Mouse (Mus musculus) heart, adult 2 months (tissue): ENCODE data around the gene Cep97. TPM values are rescaled to one million over a fixed set of nuclear protein-coding genes. Genes with fewer than 3 reads are reported as not detected.

ENCODE experiments used
- DNase-seq, 2 experiments: peaks; one replicate each; pipeline ENCODE4 v3.0.0; 2021
- H3K27ac ChIP-seq: fragments of 200-600 bp; 2 replicates; pipeline ENCODE4 v1.8.1; 2022
- H3K27me3 ChIP-seq: fragments of 200-500 bp; 2 replicates; pipeline ENCODE4 v1.6.1; 2012; ENCODE audit warnings: mild to moderate bottlenecking, low read length, inconsistent platforms, mixed read lengths; ENCODE audit not compliant: control insufficient read depth, insufficient read depth
- H3K36me3 ChIP-seq: fragments of 200-500 bp; 2 replicates; pipeline ENCODE4 v1.6.1; 2012; ENCODE audit warnings: low read length, inconsistent platforms; ENCODE audit not compliant: control insufficient read depth, insufficient read depth
- H3K4me1 ChIP-seq: fragments of 200-500 bp; 2 replicates; pipeline ENCODE4 v1.6.1; 2011; ENCODE audit warnings: low read length; ENCODE audit not compliant: control insufficient read depth, insufficient read depth
- H3K4me3 ChIP-seq: fragments of 200-600 bp; 2 replicates; pipeline ENCODE4 v1.8.1; 2022
- H3K79me2 ChIP-seq: fragments of 200-500 bp; replicated peaks from 2 replicates; pipeline ENCODE4 v1.6.1; 2012; ENCODE audit warnings: mild to moderate bottlenecking, inconsistent platforms, low read length, moderate library complexity, mixed read lengths; ENCODE audit not compliant: control insufficient read depth, insufficient read depth
- H3K9ac ChIP-seq: fragments of 200-500 bp; 2 replicates; pipeline ENCODE4 v1.6.1; 2012; ENCODE audit warnings: low read depth, mild to moderate bottlenecking, control low read depth, inconsistent platforms, low read length, mixed read lengths
- CTCF ChIP-seq: fragments of 200-600 bp; IDR thresholded peaks from 2 replicates; pipeline ENCODE4 v1.8.1; 2022; ENCODE audit warnings: antibody characterized with exemption, mild to moderate bottlenecking, moderate library complexity
- EP300 ChIP-seq: fragments of 200-500 bp; IDR thresholded peaks from 2 replicates; pipeline ENCODE4 v1.6.1; 2011; ENCODE audit warnings: low read depth, low read length, control low read depth; ENCODE audit not compliant: insufficient read depth
- POLR2A ChIP-seq: fragments of 200-500 bp; IDR thresholded peaks from 2 replicates; pipeline ENCODE4 v1.6.1; 2011; ENCODE audit warnings: mild to moderate bottlenecking, low read depth, low read length, control low read depth; ENCODE audit not compliant: insufficient read depth
- WGBS: fragments of 180-500 bp; shearing (Covaris S2); methylation state at CpG from one replicate; pipeline ENCODE4 v1.1.7; 2018; 5-methylcytosine and 5-hydroxymethylcytosine counted together
- intact Hi-C: fragments of 180-260 bp; cut with DNase I; formaldehyde crosslinking; loops from one replicate; pipeline ENCODE4 v1.15.1; 2025
- polyA plus RNA-seq: library from polyadenylated mRNA; depleted of rRNA; stranded (reverse); fragments of >200 nt; gene quantifications from 2 replicates; pipeline ENCODE4 v1.2.3, GENCODE M21; 2012
- total RNA-seq, 2 experiments: library from RNA; stranded (reverse); gene quantifications; 2 replicates each; pipeline ENCODE4 v1.2.3; 2021

Cep97 gene
- total and polyA plus RNA-seq, 3 experiments, result 1.1 to 5.6 (median 3.3) TPM

GRCm38 (mm10) chr16:55910208-55910793, 24.4 kb downstream of the Cep97 start:
- Histone ChIP-seq H3K27ac (no peak overlapping the region), H3K9ac (no peak overlapping the region), H3K36me3 (no peaks in the 10 kb centered on the region), H3K79me2 (no peaks in the 10 kb centered on the region), H3K4me1 (no peaks in the 10 kb centered on the region; the same call in 1 of the 2 replicates), H3K4me3 (no peak overlapping the region), H3K27me3 (no peaks in the 10 kb centered on the region)
- WGBS, result 92% methylated on average over 10 of the region's 10 CpGs
- TF ChIP-seq POLR2A (no peak), CTCF (no peak), EP300 (no peak)
- DNase-seq, result no peak
- intact Hi-C loops, result no loop called here

GRCm38 (mm10) chr16:55906928-55907679, 27.6 kb downstream of the Cep97 start:
- H3K36me3 ChIP-seq, result no peaks in the 10 kb centered on the region
- TF ChIP-seq EP300 (no peak), POLR2A (no peak), CTCF (no peak)
- no peak overlapping the region for H3K4me3 ChIP-seq
- 86% methylated on average over 5 of the region's 5 CpGs for WGBS
- no peak for DNase-seq
- no peaks in the 10 kb centered on the region for H3K27me3 ChIP-seq
- H3K4me1 ChIP-seq, result no peaks in the 10 kb centered on the region; the same call in 1 of the 2 replicates
- no peaks in the 10 kb centered on the region for H3K79me2 ChIP-seq
- H3K9ac ChIP-seq, result no peak overlapping the region
- H3K27ac ChIP-seq, result no peak overlapping the region
- intact Hi-C loops, result no loop called here

GRCm38 (mm10) chr16:55905370-55905769, 29.3 kb downstream of the Cep97 start:
- Histone ChIP-seq H3K36me3 (no peaks in the 10 kb centered on the region), H3K79me2 (no peaks in the 10 kb centered on the region), H3K9ac (no peak overlapping the region), H3K27ac (no peak overlapping the region), H3K27me3 (no peaks in the 10 kb centered on the region), H3K4me3 (no peak overlapping the region), H3K4me1 (no peaks in the 10 kb centered on the region; the same call in 1 of the 2 replicates)
- intact Hi-C loops, result no loop called here
- 93% methylated on average over 25 of the region's 25 CpGs for WGBS
- no peak for TF ChIP-seq CTCF
- TF ChIP-seq POLR2A, result no peak
- TF ChIP-seq EP300, result no peak
- no peak for DNase-seq

- Histone ChIP-seq H3K4me3 (no peak overlapping the region), H3K79me2 (no peaks in the 10 kb centered on the region), H3K9ac (no peak overlapping the region), H3K27me3 (no peaks in the 10 kb centered on the region), H3K4me1 (no peaks in the 10 kb centered on the region), H3K36me3 (no peaks in the 10 kb centered on the region), H3K27ac (no peak overlapping the region)
- 81% methylated on average over 14 of the region's 14 CpGs for WGBS
- TF ChIP-seq POLR2A, result no peak
- no peak for TF ChIP-seq CTCF
- TF ChIP-seq EP300, result no peak
- intact Hi-C loops, result no loop called here
- DNase-seq, result no peak
Measured at GRCm38 (mm10) chr16:55901839-55902756, 32.6 kb downstream of the Cep97 start.

GRCm38 (mm10) chr16:55898385-55899002, 36.2 kb downstream of the Cep97 start:
- no peaks in the 10 kb centered on the region for H3K27me3 ChIP-seq
- no peak overlapping the region for H3K4me3 ChIP-seq
- no peaks in the 10 kb centered on the region for H3K36me3 ChIP-seq
- DNase-seq, result no peak
- TF ChIP-seq POLR2A (no peak), CTCF (no peak), EP300 (no peak)
- 49% methylated on average over 9 of the region's 9 CpGs for WGBS
- intact Hi-C loops, result no loop called here
- no peak overlapping the region for H3K9ac ChIP-seq
- no peak overlapping the region for H3K27ac ChIP-seq
- H3K4me1 ChIP-seq, result peaks cover 2% of the 10 kb centered on the region; the same call in 1 of the 2 replicates
- no peaks in the 10 kb centered on the region for H3K79me2 ChIP-seq
